Mouse (Mus musculus) kidney, embryonic 15.5 days (tissue): ENCODE data around the gene Slfn14. TPM values are rescaled to one million over a fixed set of nuclear protein-coding genes. Genes with fewer than 3 reads are reported as not detected.
"Not testable (repeated sequence)": the region's sequence is repeated elsewhere in the genome, so short reads cannot be mapped to it uniquely, and the experiment has no call there.

Source experiments
- ATAC-seq: fragments of 200-750 bp; cut with Nextera tagmentation; replicated peaks from 2 replicates; pipeline ENCODE4 v1.8.0; 2017; ENCODE audit warnings: moderate TSS enrichment; ENCODE audit not compliant: low FRiP score
- H3K27ac ChIP-seq: fragments of 300-500 bp; sonication (generic); 2 replicates; pipeline ENCODE4 v1.5.1; 2015; ENCODE audit warnings: mild to moderate bottlenecking, inconsistent platforms
- H3K27me3 ChIP-seq: fragments of 300-500 bp; sonication (generic); 2 replicates; pipeline ENCODE4 v1.6.1; 2015; ENCODE audit warnings: inconsistent platforms
- H3K36me3 ChIP-seq: fragments of 300-500 bp; sonication (generic); 2 replicates; pipeline ENCODE4 v1.6.1; 2015; ENCODE audit warnings: inconsistent platforms
- H3K4me1 ChIP-seq: fragments of 300-500 bp; sonication (generic); 2 replicates; pipeline ENCODE4 v1.6.1; 2015; ENCODE audit warnings: inconsistent platforms
- H3K4me2 ChIP-seq: fragments of 300-500 bp; sonication (generic); 2 replicates; pipeline ENCODE4 v1.6.1; 2015; ENCODE audit warnings: moderate library complexity, mild to moderate bottlenecking, inconsistent platforms
- H3K4me3 ChIP-seq: fragments of 300-500 bp; sonication (generic); replicated peaks from 2 replicates; pipeline ENCODE4 v1.5.1; 2015; ENCODE audit warnings: mild to moderate bottlenecking, inconsistent platforms
- H3K9ac ChIP-seq: fragments of 300-500 bp; sonication (generic); 2 replicates; pipeline ENCODE4 v1.6.1; 2015; ENCODE audit warnings: mild to moderate bottlenecking, inconsistent platforms
- H3K9me3 ChIP-seq: fragments of 300-500 bp; sonication (generic); replicated peaks from 2 replicates; pipeline ENCODE4 v1.6.1; 2016; ENCODE audit warnings: inconsistent platforms
- WGBS: fragments of 180-500 bp; shearing (Covaris S2); methylation state at CpG from one replicate; pipeline ENCODE4 v1.1.7; 2015; ENCODE audit warnings: mixed read lengths; 5-methylcytosine and 5-hydroxymethylcytosine counted together
- polyA plus RNA-seq: library from polyadenylated mRNA; unstranded; fragments of >200 nt; fragmentation: Nextera tagmentation; extraction: Ambion mirVana; gene quantifications from 2 replicates; pipeline ENCODE4 v1.2.1, GENCODE M21; 2015

Gene Slfn14
- polyA plus RNA-seq, 1 experiment from 2014 or later: 0.66 TPM

DNA sequence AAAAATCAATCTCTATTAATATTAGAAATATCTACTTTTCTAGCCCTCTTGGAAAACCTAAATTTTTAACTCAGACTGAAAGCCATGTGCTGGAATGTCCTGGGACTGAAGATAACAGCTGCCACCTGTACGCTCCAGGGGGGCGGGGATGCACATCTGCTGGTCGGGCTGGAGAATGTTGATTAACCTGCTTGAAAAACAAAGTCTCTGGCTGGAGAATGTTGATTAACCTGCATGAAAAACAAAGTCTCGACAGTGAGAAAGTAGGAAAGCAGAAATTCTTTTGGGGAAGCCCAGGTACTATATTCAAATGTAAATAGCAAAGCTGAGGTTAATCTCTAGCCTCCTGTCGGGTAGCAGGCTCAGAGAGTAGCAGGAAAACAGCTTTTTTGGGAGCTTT, 52.9 kb downstream of the Slfn14 start:
- not testable (repeated sequence) for H3K4me1 ChIP-seq, ATAC-seq, H3K9me3 ChIP-seq, H3K27me3 ChIP-seq, H3K9ac ChIP-seq, H3K27ac ChIP-seq, H3K36me3 ChIP-seq, H3K4me2 ChIP-seq, H3K4me3 ChIP-seq
- WGBS: 47% methylated on average over 5 of the region's 5 CpGs

DNA sequence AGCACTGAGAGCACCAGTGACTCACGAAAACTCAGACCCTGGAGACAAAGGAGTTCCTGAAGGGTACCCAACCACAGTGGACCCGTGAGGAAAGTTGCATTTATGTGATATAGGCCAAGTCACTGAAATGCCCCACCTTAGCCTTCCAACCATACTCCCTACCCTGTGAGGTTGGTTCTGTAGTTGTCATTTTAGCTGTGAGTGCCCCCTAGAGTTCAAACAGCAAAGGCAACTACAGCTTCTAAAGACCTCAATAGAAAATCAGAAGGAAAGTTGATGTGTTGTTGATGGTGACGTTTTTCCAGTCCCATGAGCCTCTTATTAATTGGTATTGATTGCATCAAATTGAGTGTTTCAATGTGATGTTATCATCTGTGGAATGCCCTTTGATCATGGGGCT, 55.6 kb downstream of the Slfn14 start:
- Histone ChIP-seq H3K36me3 (no peaks in the 10 kb centered on the region), H3K9ac (no peak overlapping the region), H3K9me3 (no peaks in the 10 kb centered on the region), H3K4me2 (no peak overlapping the region), H3K27me3 (no peaks in the 10 kb centered on the region), H3K4me1 (no peaks in the 10 kb centered on the region), H3K27ac (no peak overlapping the region), H3K4me3 (no peak overlapping the region)
- ATAC-seq: no peak
- WGBS: 72% methylated on average over 3 of the region's 3 CpGs

- no peaks in the 10 kb centered on the region for H3K36me3 ChIP-seq
- WGBS: 91% methylated on average over 7 of the region's 7 CpGs
- no peak overlapping the region for H3K4me3 ChIP-seq
- ATAC-seq: no peak
- H3K9ac ChIP-seq: no peak overlapping the region
- no peaks in the 10 kb centered on the region for H3K9me3 ChIP-seq
- no peaks in the 10 kb centered on the region for H3K4me1 ChIP-seq
- H3K27ac ChIP-seq: no peak overlapping the region
- no peaks in the 10 kb centered on the region for H3K27me3 ChIP-seq
- no peak overlapping the region for H3K4me2 ChIP-seq
Measured at GRCm38 (mm10) chr11:83227926-83228723, 58.4 kb downstream of the Slfn14 start.

- H3K9me3 ChIP-seq: no peaks in the 10 kb centered on the region
- H3K4me2 ChIP-seq: no peak overlapping the region
- no peaks in the 10 kb centered on the region for H3K36me3 ChIP-seq
- H3K9ac ChIP-seq: no peak overlapping the region
- no peak overlapping the region for H3K4me3 ChIP-seq
- WGBS: 93% methylated on average over 9 of the region's 9 CpGs
- H3K27me3 ChIP-seq: no peaks in the 10 kb centered on the region
- no peaks in the 10 kb centered on the region for H3K4me1 ChIP-seq
- no peak overlapping the region for H3K27ac ChIP-seq
- ATAC-seq: no peak
Measured at GRCm38 (mm10) chr11:83225371-83225960, 61.1 kb downstream of the Slfn14 start.

Other genes with a start within 250 kb of the Slfn14 start
- 4.0 and 4.4 TPM in 2 replicates for gene Slfn2, start 221.6 kb downstream of the Slfn14 start, polyA plus RNA-seq
- 0.28 and 0.31 TPM in 2 replicates for gene Slfn1, start 169.9 kb downstream of the Slfn14 start, polyA plus RNA-seq
- gene Slfn4, start 111.5 kb downstream of the Slfn14 start, polyA plus RNA-seq: 0.09 and 0.24 TPM in 2 replicates
- 2.1 and 2.5 TPM in 2 replicates for gene Slfn3, start 95.4 kb downstream of the Slfn14 start, polyA plus RNA-seq
- gene Ap2b1, start 12.3 kb upstream of the Slfn14 start, polyA plus RNA-seq: 62.5 and 65.2 TPM in 2 replicates
- gene Pex12, start 15.9 kb upstream of the Slfn14 start, polyA plus RNA-seq: 11.7 and 13.2 TPM in 2 replicates
- gene Rasl10b, start 122.4 kb upstream of the Slfn14 start, polyA plus RNA-seq: 1.0 and 1.6 TPM in 2 replicates
- gene Gas2l2, start 142.7 kb upstream of the Slfn14 start, polyA plus RNA-seq: not detected in 2 replicates
- 0.35 TPM in 1 of 2 replicates, not detected in the other for gene 1700020L24Rik, start 151.0 kb upstream of the Slfn14 start, polyA plus RNA-seq
- 1.3 and 1.4 TPM in 2 replicates for gene Mmp28, start 176.3 kb upstream of the Slfn14 start, polyA plus RNA-seq
- 13.6 and 17.1 TPM in 2 replicates for gene Taf15, start 186.4 kb upstream of the Slfn14 start, polyA plus RNA-seq
- gene Heatr9, start 235.4 kb upstream of the Slfn14 start, polyA plus RNA-seq: not detected in 2 replicates
- not detected in 2 replicates for gene Ccl5, start 243.8 kb upstream of the Slfn14 start, polyA plus RNA-seq